Mouse (Mus musculus) urinary bladder, postnatal 14 days (tissue): ENCODE data around the gene Tbc1d10b.
A peak's percentile ranks its signal among the peaks of the same experiment; 100 is the strongest.
"Not testable (repeated sequence)": the region's sequence is repeated elsewhere in the genome, so short reads cannot be mapped to it uniquely, and the experiment has no call there.

Source experiments
- DNase-seq: peaks from one replicate; pipeline ENCODE4 v3.0.0; 2021; ENCODE audit warnings: low spot score

Gene Tbc1d10b

GRCm38 (mm10) chr7:127206606-127207005 is 1.7 kb downstream of the Tbc1d10b start:
- no peak for DNase-seq

GRCm38 (mm10) chr7:127196484-127196883 is 11.8 kb downstream of the Tbc1d10b start:
- no peak for DNase-seq

GRCm38 (mm10) chr7:127195544-127196295 is 12.5 kb downstream of the Tbc1d10b start, which contains the start of gene Cd2bp2:
Cd2bp2 (minus strand) TSS chr7:127196050.
- peak; percentile 96 for DNase-seq

GRCm38 (mm10) chr7:127194633-127195029 is 13.6 kb downstream of the Tbc1d10b start:
- DNase-seq, result no peak

- no peak for DNase-seq
Observed at GRCm38 (mm10) chr7:127194011-127194632, 14.1 kb downstream of the Tbc1d10b start.

GRCm38 (mm10) chr7:127192989-127193388 is 15.3 kb downstream of the Tbc1d10b start:
- DNase-seq, result no peak

GRCm38 (mm10) chr7:127190672-127191071 is 17.6 kb downstream of the Tbc1d10b start:
- DNase-seq, result no peak

GRCm38 (mm10) chr7:127188305-127189276 is 19.7 kb downstream of the Tbc1d10b start:
- no peak for DNase-seq

GRCm38 (mm10) chr7:127187351-127187750 is 20.9 kb downstream of the Tbc1d10b start:
- no peak for DNase-seq

- DNase-seq, result no peak
Observed at GRCm38 (mm10) chr7:127185601-127186000, 22.7 kb downstream of the Tbc1d10b start.

GRCm38 (mm10) chr7:127184720-127185119 is 23.5 kb downstream of the Tbc1d10b start:
- no peak for DNase-seq

- no peak for DNase-seq
Observed at GRCm38 (mm10) chr7:127183828-127184227, 24.4 kb downstream of the Tbc1d10b start.

- no peak for DNase-seq
Observed at GRCm38 (mm10) chr7:127183345-127183744, 24.9 kb downstream of the Tbc1d10b start.

GRCm38 (mm10) chr7:127181724-127182123 is 26.5 kb downstream of the Tbc1d10b start:
- DNase-seq, result not testable (repeated sequence)

- DNase-seq, result no peak
Observed at GRCm38 (mm10) chr7:127180783-127181182, 27.5 kb downstream of the Tbc1d10b start.

- DNase-seq, result no peak
Observed at GRCm38 (mm10) chr7:127176937-127177336, 31.3 kb downstream of the Tbc1d10b start.

GRCm38 (mm10) chr7:127166501-127166900 is 41.8 kb downstream of the Tbc1d10b start:
- no peak for DNase-seq

- no peak for DNase-seq
Observed at GRCm38 (mm10) chr7:127165607-127166493, 42.4 kb downstream of the Tbc1d10b start.

- DNase-seq, result no peak
Observed at GRCm38 (mm10) chr7:127164002-127164401, 44.3 kb downstream of the Tbc1d10b start.

- DNase-seq, result no peak
Observed at GRCm38 (mm10) chr7:127162546-127162945, 45.7 kb downstream of the Tbc1d10b start.

GRCm38 (mm10) chr7:127157548-127157947 is 50.7 kb downstream of the Tbc1d10b start:
- no peak for DNase-seq
